Mouse (Mus musculus): ENCODE measurements around the gene Cnot11. TPM values are rescaled to one million over a fixed set of nuclear protein-coding genes. Genes with fewer than 3 reads are reported as not detected.

The Cnot11 gene
- polyA plus RNA-seq, 1 experiment from 2014 or later: 34.8 TPM

GRCm38 (mm10) chr1:39555556-39556415 lies 21.0 kb downstream of the Cnot11 start:
- no peaks in the 10 kb centered on the region for H3K4me1 ChIP-seq (ENCODE audit: control insufficient read depth, insufficient read depth, low read length)
- H3K9me3 ChIP-seq (replicated peaks; ENCODE audit: control insufficient read depth, low read length): no peaks in the 10 kb centered on the region
- DNase-seq (ENCODE audit: low spot score) (no peak), ATAC-seq (replicated peaks; ENCODE audit: insufficient number of reproducible peaks, low FRiP score, low TSS enrichment, low read depth) (no peak)
- 41% methylated on average over 9 of the region's 9 CpGs for WGBS
- no peak overlapping the region for H3K9ac ChIP-seq (replicated peaks; ENCODE audit: low read length)
- no peaks in the 10 kb centered on the region for H3K36me3 ChIP-seq (replicated peaks; ENCODE audit: control insufficient read depth, insufficient read depth, low read depth, low read length)
- no peak overlapping the region for H3K4me2 ChIP-seq (ENCODE audit: low read depth, low read length)
- H3K27me3 ChIP-seq (ENCODE audit: control insufficient read depth, insufficient read depth, low read length): no peaks in the 10 kb centered on the region
- no peak overlapping the region for H3K4me3 ChIP-seq (ENCODE audit: low read depth, low read length)
- H3K27ac ChIP-seq (replicated peaks; ENCODE audit: low read depth, low read length): no peak overlapping the region

GRCm38 (mm10) chr1:39559009-39559408 lies 24.2 kb downstream of the Cnot11 start:
- H3K9ac ChIP-seq (replicated peaks; ENCODE audit: low read length): no peak overlapping the region
- DNase-seq (ENCODE audit: low spot score) (no peak), ATAC-seq (replicated peaks; ENCODE audit: insufficient number of reproducible peaks, low FRiP score, low TSS enrichment, low read depth) (no peak)
- H3K9me3 ChIP-seq (replicated peaks; ENCODE audit: control insufficient read depth, low read length): no peaks in the 10 kb centered on the region
- no peaks in the 10 kb centered on the region for H3K4me1 ChIP-seq (ENCODE audit: control insufficient read depth, insufficient read depth, low read length)
- H3K4me3 ChIP-seq (ENCODE audit: low read depth, low read length): no peak overlapping the region
- no peak overlapping the region for H3K4me2 ChIP-seq (ENCODE audit: low read depth, low read length)
- WGBS: 96% methylated on average over 2 of the region's 2 CpGs
- H3K27me3 ChIP-seq (ENCODE audit: control insufficient read depth, insufficient read depth, low read length): no peaks in the 10 kb centered on the region
- no peak overlapping the region for H3K27ac ChIP-seq (replicated peaks; ENCODE audit: low read depth, low read length)
- H3K36me3 ChIP-seq (replicated peaks; ENCODE audit: control insufficient read depth, insufficient read depth, low read depth, low read length): no peaks in the 10 kb centered on the region

GRCm38 (mm10) chr1:39561920-39562319 lies 27.1 kb downstream of the Cnot11 start:
- H3K4me2 ChIP-seq (ENCODE audit: low read depth, low read length): no peak overlapping the region
- H3K36me3 ChIP-seq (replicated peaks; ENCODE audit: control insufficient read depth, insufficient read depth, low read depth, low read length): no peaks in the 10 kb centered on the region
- H3K4me1 ChIP-seq (ENCODE audit: control insufficient read depth, insufficient read depth, low read length): no peaks in the 10 kb centered on the region
- 48% methylated on average over 1 of the region's 1 CpGs for WGBS
- ATAC-seq (replicated peaks; ENCODE audit: insufficient number of reproducible peaks, low FRiP score, low TSS enrichment, low read depth) (no peak), DNase-seq (ENCODE audit: low spot score) (no peak)
- no peaks in the 10 kb centered on the region for H3K9me3 ChIP-seq (replicated peaks; ENCODE audit: control insufficient read depth, low read length)
- H3K4me3 ChIP-seq (ENCODE audit: low read depth, low read length): no peak overlapping the region
- H3K27me3 ChIP-seq (ENCODE audit: control insufficient read depth, insufficient read depth, low read length): no peaks in the 10 kb centered on the region
- no peak overlapping the region for H3K27ac ChIP-seq (replicated peaks; ENCODE audit: low read depth, low read length)
- H3K9ac ChIP-seq (replicated peaks; ENCODE audit: low read length): no peak overlapping the region

- H3K4me3 ChIP-seq (ENCODE audit: low read depth, low read length): no peak overlapping the region
- DNase-seq (ENCODE audit: low spot score): no peak
- no peaks in the 10 kb centered on the region for H3K36me3 ChIP-seq (replicated peaks; ENCODE audit: control insufficient read depth, insufficient read depth, low read depth, low read length)
- no peak overlapping the region for H3K27ac ChIP-seq (replicated peaks; ENCODE audit: low read depth, low read length)
- H3K9ac ChIP-seq (replicated peaks; ENCODE audit: low read length): no peak overlapping the region
- 89% methylated on average over 7 of the region's 7 CpGs for WGBS
- H3K4me1 ChIP-seq (ENCODE audit: control insufficient read depth, insufficient read depth, low read length): no peaks in the 10 kb centered on the region
- no peak for ATAC-seq (replicated peaks; ENCODE audit: insufficient number of reproducible peaks, low FRiP score, low TSS enrichment, low read depth)
- H3K27me3 ChIP-seq (ENCODE audit: control insufficient read depth, insufficient read depth, low read length): no peaks in the 10 kb centered on the region
- H3K4me2 ChIP-seq (ENCODE audit: low read depth, low read length): no peak overlapping the region
- H3K9me3 ChIP-seq (replicated peaks; ENCODE audit: control insufficient read depth, low read length): no peaks in the 10 kb centered on the region
Observed at GRCm38 (mm10) chr1:39563161-39563560, 28.4 kb downstream of the Cnot11 start.

DNA sequence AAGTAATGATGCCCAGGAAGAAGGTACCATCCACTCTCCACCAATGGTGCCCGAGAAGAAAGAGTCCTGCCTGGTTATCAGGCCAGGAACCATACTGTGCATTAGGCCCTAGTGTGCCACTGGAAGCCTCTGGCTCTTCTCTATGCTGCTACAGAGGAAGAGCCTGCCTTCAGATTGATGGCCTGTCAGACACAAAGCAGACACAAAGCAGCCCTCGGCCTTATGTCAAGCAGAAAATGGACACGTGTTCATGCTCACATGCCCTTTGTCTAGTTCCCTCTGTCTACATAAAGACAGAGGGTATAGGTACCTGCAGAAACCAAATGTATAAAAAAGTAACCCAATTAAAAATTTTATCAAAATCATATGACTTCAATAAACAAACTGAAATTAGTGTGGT lies 29.8 kb downstream of the Cnot11 start:
- 76% methylated on average over 3 of the region's 3 CpGs for WGBS
- H3K9me3 ChIP-seq (replicated peaks; ENCODE audit: control insufficient read depth, low read length): no peaks in the 10 kb centered on the region
- DNase-seq (ENCODE audit: low spot score) (no peak), ATAC-seq (replicated peaks; ENCODE audit: insufficient number of reproducible peaks, low FRiP score, low TSS enrichment, low read depth) (no peak)
- H3K27me3 ChIP-seq (ENCODE audit: control insufficient read depth, insufficient read depth, low read length): no peaks in the 10 kb centered on the region
- H3K36me3 ChIP-seq (replicated peaks; ENCODE audit: control insufficient read depth, insufficient read depth, low read depth, low read length): no peaks in the 10 kb centered on the region
- no peak overlapping the region for H3K9ac ChIP-seq (replicated peaks; ENCODE audit: low read length)
- H3K4me3 ChIP-seq (ENCODE audit: low read depth, low read length): no peak overlapping the region
- H3K4me1 ChIP-seq (ENCODE audit: control insufficient read depth, insufficient read depth, low read length): no peaks in the 10 kb centered on the region
- H3K27ac ChIP-seq (replicated peaks; ENCODE audit: low read depth, low read length): no peak overlapping the region
- no peak overlapping the region for H3K4me2 ChIP-seq (ENCODE audit: low read depth, low read length)

GRCm38 (mm10) chr1:39568079-39568478 lies 33.3 kb downstream of the Cnot11 start:
- H3K4me2 ChIP-seq (ENCODE audit: low read depth, low read length): no peak overlapping the region
- H3K36me3 ChIP-seq (replicated peaks; ENCODE audit: control insufficient read depth, insufficient read depth, low read depth, low read length): no peaks in the 10 kb centered on the region
- no peaks in the 10 kb centered on the region for H3K27me3 ChIP-seq (ENCODE audit: control insufficient read depth, insufficient read depth, low read length)
- no peak overlapping the region for H3K4me3 ChIP-seq (ENCODE audit: low read depth, low read length)
- DNase-seq (ENCODE audit: low spot score): no peak
- no peaks in the 10 kb centered on the region for H3K9me3 ChIP-seq (replicated peaks; ENCODE audit: control insufficient read depth, low read length)
- no peak overlapping the region for H3K27ac ChIP-seq (replicated peaks; ENCODE audit: low read depth, low read length)
- no peaks in the 10 kb centered on the region for H3K4me1 ChIP-seq (ENCODE audit: control insufficient read depth, insufficient read depth, low read length)
- H3K9ac ChIP-seq (replicated peaks; ENCODE audit: low read length): no peak overlapping the region
- no peak for ATAC-seq (replicated peaks; ENCODE audit: insufficient number of reproducible peaks, low FRiP score, low TSS enrichment, low read depth)

DNA sequence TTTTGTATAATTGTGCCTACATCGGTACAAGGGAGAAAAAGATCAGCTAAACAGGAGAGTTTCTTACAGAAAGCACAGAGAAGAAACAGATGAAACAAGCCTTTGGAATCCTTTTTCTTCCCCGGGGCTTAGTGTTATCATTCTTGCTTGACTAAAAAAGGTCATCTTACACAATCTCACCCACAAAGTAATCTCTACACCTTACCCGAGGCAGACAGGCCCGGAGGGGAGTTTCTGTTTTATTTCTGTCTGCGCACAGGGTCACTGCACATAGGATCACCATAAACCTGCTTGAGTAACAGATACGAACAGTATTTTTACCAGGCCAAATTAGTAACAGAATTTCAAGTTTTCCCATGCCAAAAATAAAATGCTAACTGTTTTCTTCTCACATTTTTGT lies 36.9 kb downstream of the Cnot11 start:
- DNase-seq (ENCODE audit: low spot score) (no peak), ATAC-seq (replicated peaks; ENCODE audit: insufficient number of reproducible peaks, low FRiP score, low TSS enrichment, low read depth) (no peak)
- Histone ChIP-seq H3K27me3 (ENCODE audit: control insufficient read depth, insufficient read depth, low read length) (no peaks in the 10 kb centered on the region), H3K27ac (replicated peaks; ENCODE audit: low read depth, low read length) (no peak overlapping the region), H3K4me3 (ENCODE audit: low read depth, low read length) (no peak overlapping the region), H3K4me2 (ENCODE audit: low read depth, low read length) (no peak overlapping the region), H3K4me1 (ENCODE audit: control insufficient read depth, insufficient read depth, low read length) (no peaks in the 10 kb centered on the region), H3K9ac (replicated peaks; ENCODE audit: low read length) (no peak overlapping the region), H3K9me3 (replicated peaks; ENCODE audit: control insufficient read depth, low read length) (no peaks in the 10 kb centered on the region), H3K36me3 (replicated peaks; ENCODE audit: control insufficient read depth, insufficient read depth, low read depth, low read length) (no peaks in the 10 kb centered on the region)
- 53% methylated on average over 6 of the region's 6 CpGs for WGBS

- 88% methylated on average over 7 of the region's 7 CpGs for WGBS
- Histone ChIP-seq H3K4me1 (ENCODE audit: control insufficient read depth, insufficient read depth, low read length) (no peaks in the 10 kb centered on the region), H3K27me3 (ENCODE audit: control insufficient read depth, insufficient read depth, low read length) (no peaks in the 10 kb centered on the region), H3K9ac (replicated peaks; ENCODE audit: low read length) (no peak overlapping the region), H3K4me3 (ENCODE audit: low read depth, low read length) (no peak overlapping the region), H3K27ac (replicated peaks; ENCODE audit: low read depth, low read length) (no peak overlapping the region), H3K4me2 (ENCODE audit: low read depth, low read length) (no peak overlapping the region), H3K36me3 (replicated peaks; ENCODE audit: control insufficient read depth, insufficient read depth, low read depth, low read length) (no peaks in the 10 kb centered on the region), H3K9me3 (replicated peaks; ENCODE audit: control insufficient read depth, low read length) (no peaks in the 10 kb centered on the region)
- ATAC-seq (replicated peaks; ENCODE audit: insufficient number of reproducible peaks, low FRiP score, low TSS enrichment, low read depth) (no peak), DNase-seq (ENCODE audit: low spot score) (no peak)
Observed at GRCm38 (mm10) chr1:39573890-39574289, 39.1 kb downstream of the Cnot11 start.
